Mouse (Mus musculus): ENCODE results near the gene Myt1l. TPM values are rescaled to one million over a fixed set of nuclear protein-coding genes. Genes with fewer than 3 reads are reported as not detected.
A peak's percentile ranks its signal among the peaks of the same experiment; 100 is the strongest.

Myt1l gene
- polyA plus RNA-seq, 1 experiment from 2014 or later = 1.2 TPM

GRCm38 (mm10) chr12:29854151-29854585 is 326.0 kb downstream of the Myt1l start:
- H3K9me3 ChIP-seq (ENCODE audit: control insufficient read depth) = no peaks in the 10 kb centered on the region
- H3K27me3 ChIP-seq (replicated peaks; ENCODE audit: control insufficient read depth, insufficient read depth, low read length) = no peaks in the 10 kb centered on the region
- H3K4me3 ChIP-seq (ENCODE audit: low read depth, low read length) = no peak overlapping the region
- 82% methylated on average over 9 of the region's 9 CpGs for WGBS
- no peak overlapping the region for H3K9ac ChIP-seq (ENCODE audit: low read depth, low read length)
- no peaks in the 10 kb centered on the region for H3K4me1 ChIP-seq (replicated peaks; ENCODE audit: control insufficient read depth, insufficient read depth, low read length)
- no peak for ATAC-seq
- no peaks in the 10 kb centered on the region for H3K36me3 ChIP-seq (ENCODE audit: control insufficient read depth, insufficient read depth)
- no peak overlapping the region for H3K4me2 ChIP-seq (replicated peaks; ENCODE audit: low read depth)
- no peak for TF ChIP-seq CTCF (IDR thresholded peaks at IDR 0.05; ENCODE audit: low read depth)
- no peak overlapping the region for H3K27ac ChIP-seq (ENCODE audit: low read depth, low read length)

- Histone ChIP-seq H3K9me3 (ENCODE audit: control insufficient read depth) (no peaks in the 10 kb centered on the region), H3K4me2 (replicated peaks; ENCODE audit: low read depth) (no peak overlapping the region), H3K27ac (ENCODE audit: low read depth, low read length) (no peak overlapping the region), H3K36me3 (ENCODE audit: control insufficient read depth, insufficient read depth) (no peaks in the 10 kb centered on the region), H3K9ac (ENCODE audit: low read depth, low read length) (no peak overlapping the region), H3K4me1 (replicated peaks; ENCODE audit: control insufficient read depth, insufficient read depth, low read length) (no peaks in the 10 kb centered on the region), H3K4me3 (ENCODE audit: low read depth, low read length) (no peak overlapping the region), H3K27me3 (replicated peaks; ENCODE audit: control insufficient read depth, insufficient read depth, low read length) (no peaks in the 10 kb centered on the region)
- ATAC-seq = no peak
- WGBS = 24% methylated on average over 5 of the region's 5 CpGs
- TF ChIP-seq CTCF (IDR thresholded peaks at IDR 0.05; ENCODE audit: low read depth) = peak; percentile 76
Measured at GRCm38 (mm10) chr12:29855007-29855406, 326.8 kb downstream of the Myt1l start.

GRCm38 (mm10) chr12:29860986-29861385 is 332.8 kb downstream of the Myt1l start:
- TF ChIP-seq CTCF (IDR thresholded peaks at IDR 0.05; ENCODE audit: low read depth) = no peak
- WGBS = 46% methylated on average over 2 of the region's 2 CpGs
- ATAC-seq = no peak

GRCm38 (mm10) chr12:29868295-29868694 is 340.1 kb downstream of the Myt1l start:
- Histone ChIP-seq H3K4me1 (replicated peaks; ENCODE audit: control insufficient read depth, insufficient read depth, low read length) (no peaks in the 10 kb centered on the region), H3K36me3 (ENCODE audit: control insufficient read depth, insufficient read depth) (no peaks in the 10 kb centered on the region), H3K27ac (ENCODE audit: low read depth, low read length) (no peak overlapping the region), H3K9ac (ENCODE audit: low read depth, low read length) (no peak overlapping the region), H3K4me2 (replicated peaks; ENCODE audit: low read depth) (no peak overlapping the region), H3K9me3 (ENCODE audit: control insufficient read depth) (no peaks in the 10 kb centered on the region), H3K4me3 (ENCODE audit: low read depth, low read length) (no peak overlapping the region), H3K27me3 (replicated peaks; ENCODE audit: control insufficient read depth, insufficient read depth, low read length) (no peaks in the 10 kb centered on the region)
- TF ChIP-seq CTCF (IDR thresholded peaks at IDR 0.05; ENCODE audit: low read depth) = no peak
- ATAC-seq = no peak
- WGBS = 76% methylated on average over 4 of the region's 4 CpGs

More at GRCm38 (mm10) chr12:29860986-29861385, 332.8 kb downstream of the Myt1l start:
- no peaks in the 10 kb centered on the region for H3K9me3 ChIP-seq (ENCODE audit: control insufficient read depth)
- H3K4me3 ChIP-seq (ENCODE audit: low read depth, low read length) = no peak overlapping the region
- H3K27me3 ChIP-seq (replicated peaks; ENCODE audit: control insufficient read depth, insufficient read depth, low read length) = no peaks in the 10 kb centered on the region
- H3K4me2 ChIP-seq (replicated peaks; ENCODE audit: low read depth) = no peak overlapping the region
- no peaks in the 10 kb centered on the region for H3K4me1 ChIP-seq (replicated peaks; ENCODE audit: control insufficient read depth, insufficient read depth, low read length)
- no peak overlapping the region for H3K27ac ChIP-seq (ENCODE audit: low read depth, low read length)
- no peaks in the 10 kb centered on the region for H3K36me3 ChIP-seq (ENCODE audit: control insufficient read depth, insufficient read depth)
- no peak overlapping the region for H3K9ac ChIP-seq (ENCODE audit: low read depth, low read length)

- Histone ChIP-seq H3K9me3 (ENCODE audit: control insufficient read depth) (no peaks in the 10 kb centered on the region), H3K36me3 (ENCODE audit: control insufficient read depth, insufficient read depth) (no peaks in the 10 kb centered on the region), H3K4me3 (ENCODE audit: low read depth, low read length) (no peak overlapping the region), H3K9ac (ENCODE audit: low read depth, low read length) (no peak overlapping the region), H3K4me2 (replicated peaks; ENCODE audit: low read depth) (no peak overlapping the region), H3K27ac (ENCODE audit: low read depth, low read length) (no peak overlapping the region), H3K4me1 (replicated peaks; ENCODE audit: control insufficient read depth, insufficient read depth, low read length) (no peaks in the 10 kb centered on the region), H3K27me3 (replicated peaks; ENCODE audit: control insufficient read depth, insufficient read depth, low read length) (no peaks in the 10 kb centered on the region)
- 86% methylated on average over 9 of the region's 9 CpGs for WGBS
- ATAC-seq = no peak
- no peak for TF ChIP-seq CTCF (IDR thresholded peaks at IDR 0.05; ENCODE audit: low read depth)
Measured at GRCm38 (mm10) chr12:29868781-29869180, 340.6 kb downstream of the Myt1l start.

- Histone ChIP-seq H3K9ac (ENCODE audit: low read depth, low read length) (no peak overlapping the region), H3K4me2 (replicated peaks; ENCODE audit: low read depth) (no peak overlapping the region), H3K36me3 (ENCODE audit: control insufficient read depth, insufficient read depth) (no peaks in the 10 kb centered on the region), H3K4me1 (replicated peaks; ENCODE audit: control insufficient read depth, insufficient read depth, low read length) (no peaks in the 10 kb centered on the region), H3K9me3 (ENCODE audit: control insufficient read depth) (no peaks in the 10 kb centered on the region), H3K27me3 (replicated peaks; ENCODE audit: control insufficient read depth, insufficient read depth, low read length) (no peaks in the 10 kb centered on the region), H3K27ac (ENCODE audit: low read depth, low read length) (no peak overlapping the region), H3K4me3 (ENCODE audit: low read depth, low read length) (no peak overlapping the region)
- TF ChIP-seq CTCF (IDR thresholded peaks at IDR 0.05; ENCODE audit: low read depth) = no peak
- no peak for ATAC-seq
- WGBS = 36% methylated on average over 7 of the region's 7 CpGs
Measured at GRCm38 (mm10) chr12:29872156-29872815, 344.1 kb downstream of the Myt1l start.

Measured in intestine, postnatal 0 days (tissue).